Mouse (Mus musculus): Measurements from ENCODE around the gene Hax1. TPM values are rescaled to one million over a fixed set of nuclear protein-coding genes. Genes with fewer than 3 reads are reported as not detected.

The Hax1 gene
- total RNA-seq (2021), result 10 to 100 TPM; 57.0 to 57.6 TPM
- long read RNA-seq, experiment 1, transcript Hax1-201 (7 exons, 1,139 nt), result major isoform, 22 of 29 reads
- long read RNA-seq, experiment 1, partial matches to known transcripts, result 1 of 29 reads
- long read RNA-seq, experiment 1, other reads (novel, unspliced or antisense), result 3 of 29 reads
- long read RNA-seq, experiment 2, transcript Hax1-201 (7 exons, 1,139 nt), result major isoform, 22 of 28 reads
- long read RNA-seq, experiment 2, partial matches to known transcripts, result 1 of 28 reads
- long read RNA-seq, experiment 2, other reads (novel, unspliced or antisense), result 3 of 28 reads

GRCm38 (mm10) chr3:89998612-89999054 is at the start of gene Hax1:
Gene Hax1, minus strand, starts transcription at chr3:89998780.
- peak; percentile 73 to 94 for DNase-seq (ENCODE audit: low spot score in 2 of 2)

GRCm38 (mm10) chr3:90036263-90036662 is 37.7 kb upstream of the Hax1 start:
- DNase-seq (ENCODE audit: low spot score in 2 of 2), result no peak

DNA sequence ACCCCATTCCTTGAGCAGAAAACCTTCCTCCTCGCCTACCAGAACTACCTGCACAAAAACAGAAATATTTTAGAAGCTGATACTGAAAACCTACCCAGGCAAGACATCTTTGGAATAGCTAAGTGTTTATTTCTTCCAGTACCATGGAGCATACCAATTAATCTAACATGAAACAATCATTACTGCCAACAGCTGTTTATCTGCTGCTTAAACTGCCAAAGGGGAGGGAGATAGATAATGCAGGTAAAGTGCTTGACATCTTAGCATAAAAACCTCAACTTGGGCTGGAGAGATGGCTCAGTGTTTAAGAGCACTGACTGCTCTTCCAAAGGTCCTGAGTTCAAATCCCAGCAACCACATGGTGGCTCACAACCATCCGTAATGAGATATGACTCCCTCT is 36.1 kb upstream of the Hax1 start:
- no peak for DNase-seq (ENCODE audit: low spot score in 2 of 2)

DNA sequence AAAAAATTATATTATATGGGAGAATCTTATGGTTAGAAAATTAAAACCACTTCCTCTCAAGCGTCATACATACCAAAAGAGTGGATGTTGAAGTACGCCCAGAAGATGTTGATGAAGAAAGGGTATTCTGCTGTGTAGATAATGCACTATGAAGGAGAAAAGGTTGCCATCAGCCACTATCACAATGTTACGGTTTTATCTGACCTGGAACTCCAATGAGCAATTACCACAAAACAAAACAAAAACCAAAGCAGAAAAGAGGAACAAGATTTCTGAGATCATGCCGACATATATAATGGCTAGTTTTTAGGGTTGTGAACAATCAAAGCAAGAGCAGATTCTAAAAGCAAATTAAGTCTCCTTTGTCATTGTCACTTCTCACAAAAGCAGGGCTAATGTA is 18.0 kb upstream of the Hax1 start:
- DNase-seq (ENCODE audit: low spot score in 2 of 2), result no peak

DNA sequence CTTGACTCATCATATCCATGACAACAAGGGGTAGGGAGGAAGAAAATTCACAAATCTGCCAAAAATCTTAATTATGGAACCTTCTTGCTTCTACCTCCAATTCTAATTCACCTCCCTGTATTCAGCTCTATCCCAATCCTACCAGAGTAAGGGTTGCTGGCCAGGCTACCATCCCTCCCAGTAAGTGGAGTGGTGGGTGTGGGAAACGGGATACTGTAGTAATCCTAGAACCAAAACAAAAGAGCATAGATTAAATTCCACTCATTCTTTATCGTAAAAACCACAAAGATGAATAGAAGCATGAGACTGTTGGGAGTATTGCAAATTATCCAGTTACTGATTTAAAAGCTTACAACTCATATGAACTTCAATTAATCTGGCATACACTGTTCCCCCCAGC is 11.7 kb upstream of the Hax1 start:
- DNase-seq (ENCODE audit: low spot score in 2 of 2), result no peak

DNA sequence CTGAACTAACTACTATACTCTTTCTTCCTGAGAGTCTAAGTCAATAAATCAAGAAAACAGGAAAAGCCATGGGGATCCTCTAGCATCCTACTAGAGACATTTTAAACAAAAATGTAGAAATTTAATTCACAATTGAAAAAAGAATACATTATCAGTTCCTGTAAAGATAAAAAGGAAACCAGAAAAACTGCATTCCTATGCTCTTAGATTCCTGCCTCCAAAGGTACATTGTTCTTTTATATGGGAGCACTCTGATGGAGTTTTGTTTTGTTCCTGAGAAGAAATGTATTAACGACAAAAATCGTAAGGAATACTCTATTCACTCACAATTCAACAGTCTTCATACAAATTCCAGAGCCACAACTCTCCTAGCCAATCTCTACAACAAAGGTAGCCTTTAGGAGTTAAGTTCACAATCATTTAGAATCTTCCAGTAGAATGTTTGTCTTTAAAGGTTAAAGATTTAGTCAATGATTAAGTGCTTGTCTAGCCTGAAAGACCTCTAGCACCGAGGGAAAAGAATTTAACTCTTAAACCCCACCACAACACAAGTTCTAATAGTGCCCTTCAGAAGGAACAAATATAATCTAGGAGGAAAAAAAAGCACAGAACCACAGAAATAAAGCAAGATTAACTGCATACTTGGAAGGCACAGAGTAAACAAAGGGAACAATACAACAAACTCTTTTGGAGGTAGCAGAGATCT is 5.7 kb upstream of the Hax1 start:
- DNase-seq (ENCODE audit: low spot score in 2 of 2), result no peak

GRCm38 (mm10) chr3:89999830-90000229 is 1.2 kb upstream of the Hax1 start:
- no peak for DNase-seq (ENCODE audit: low spot score in 2 of 2)

DNA sequence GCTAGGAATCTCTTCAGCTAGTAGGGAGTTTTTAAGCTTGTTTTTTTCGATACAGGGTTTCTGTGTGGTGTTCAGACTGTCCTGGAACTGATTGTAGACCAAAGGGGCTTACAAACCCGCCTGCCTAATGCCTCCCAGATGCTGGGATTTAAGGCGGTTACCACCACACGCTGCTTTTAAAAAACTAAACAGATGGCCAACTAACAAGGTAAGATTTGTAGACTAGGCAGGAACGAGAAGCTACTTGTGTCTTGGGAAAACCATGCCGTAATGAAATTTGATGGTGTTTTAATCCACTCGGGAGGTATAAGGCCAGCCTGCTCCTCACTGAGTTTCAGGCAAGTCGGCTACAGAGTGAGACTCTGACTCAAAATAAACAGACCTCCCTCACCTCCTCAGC is 510 bp upstream of the Hax1 start:
- no peak for DNase-seq (ENCODE audit: low spot score in 2 of 2)

DNA sequence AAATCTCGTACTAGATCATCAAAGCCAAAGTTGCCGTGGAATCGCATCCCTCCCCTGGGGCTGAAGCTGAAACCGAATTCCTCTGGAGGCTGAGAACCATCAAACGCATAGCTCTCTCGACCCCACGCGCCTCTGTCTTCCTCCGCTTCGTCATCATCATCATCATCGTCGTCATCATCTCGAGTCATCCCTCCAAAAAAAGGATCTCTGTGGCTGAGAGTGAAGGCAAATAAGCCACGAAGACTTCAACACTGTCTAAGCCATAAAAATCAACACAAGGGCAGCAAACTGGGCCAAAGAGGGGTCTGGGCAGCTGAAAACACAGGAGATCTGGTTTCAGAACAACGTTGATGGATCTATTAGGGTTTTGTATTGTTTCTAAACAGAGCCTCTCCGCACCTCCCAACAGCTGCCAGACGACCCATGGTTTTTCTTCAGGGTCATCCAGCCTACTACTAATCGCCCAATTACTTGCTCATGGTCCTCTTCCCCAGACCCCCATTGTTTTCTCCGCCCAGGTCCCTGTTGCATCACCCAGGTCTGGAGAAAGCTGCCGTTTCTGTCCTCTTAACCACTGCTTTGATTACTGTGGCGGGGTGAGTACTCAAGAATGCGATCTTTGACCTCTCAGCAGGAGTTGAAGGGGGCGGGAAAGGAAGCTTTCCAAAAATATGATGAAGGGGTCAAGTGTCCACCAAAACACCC is 637 bp downstream of the Hax1 start:
- peak in 1 of 2 experiments; percentile 10 for DNase-seq (ENCODE audit: low spot score in 2 of 2)

GRCm38 (mm10) chr3:89994807-89995515 is 3.6 kb downstream of the Hax1 start:
- DNase-seq (ENCODE audit: low spot score in 2 of 2), result no peak

- DNase-seq (ENCODE audit: low spot score in 2 of 2), result no peak
Measured at GRCm38 (mm10) chr3:89987822-89988221, 10.8 kb downstream of the Hax1 start.

GRCm38 (mm10) chr3:89987211-89987610 is 11.4 kb downstream of the Hax1 start:
- no peak for DNase-seq (ENCODE audit: low spot score in 2 of 2)

DNA sequence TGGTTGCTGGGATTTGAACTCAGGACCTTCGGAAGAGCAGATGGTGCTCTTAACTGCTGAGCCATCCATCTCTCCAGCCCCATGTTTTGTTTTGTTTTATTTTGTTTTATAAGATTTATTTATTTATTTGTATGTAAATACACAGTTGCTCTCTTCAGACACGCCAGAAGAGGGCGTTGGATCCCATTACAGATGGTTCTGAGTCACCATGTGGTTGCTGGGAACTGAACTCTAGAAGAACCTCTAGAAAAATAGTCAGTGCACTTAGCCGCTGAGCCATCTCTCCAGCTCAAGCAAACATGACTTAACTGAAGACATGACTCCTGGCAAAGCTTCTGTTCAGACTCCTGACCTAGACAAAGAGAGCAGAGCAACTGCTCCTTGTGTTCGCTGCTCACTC is 16.2 kb downstream of the Hax1 start:
- DNase-seq (ENCODE audit: low spot score in 2 of 2), result no peak

DNA sequence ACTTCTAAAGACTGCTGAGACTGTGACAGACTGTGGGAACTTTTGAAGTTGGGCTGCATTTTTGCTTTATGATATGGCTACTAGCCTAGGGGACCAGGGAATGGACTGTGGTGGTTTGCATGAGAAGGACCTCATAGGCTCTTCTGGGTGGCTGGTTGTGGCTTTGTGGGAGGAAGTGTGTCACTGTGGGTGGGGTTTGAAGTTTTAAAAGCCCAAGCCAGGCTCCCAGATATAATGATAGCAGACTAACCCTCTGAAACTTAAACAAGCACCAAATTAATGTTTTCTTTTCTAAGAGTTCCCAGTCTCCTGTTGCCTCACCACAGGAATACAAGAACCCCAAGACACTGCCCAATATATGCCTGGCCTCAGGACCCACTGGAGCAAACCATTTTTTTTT is 21.7 kb downstream of the Hax1 start:
- DNase-seq (ENCODE audit: low spot score in 2 of 2), result no peak

DNA sequence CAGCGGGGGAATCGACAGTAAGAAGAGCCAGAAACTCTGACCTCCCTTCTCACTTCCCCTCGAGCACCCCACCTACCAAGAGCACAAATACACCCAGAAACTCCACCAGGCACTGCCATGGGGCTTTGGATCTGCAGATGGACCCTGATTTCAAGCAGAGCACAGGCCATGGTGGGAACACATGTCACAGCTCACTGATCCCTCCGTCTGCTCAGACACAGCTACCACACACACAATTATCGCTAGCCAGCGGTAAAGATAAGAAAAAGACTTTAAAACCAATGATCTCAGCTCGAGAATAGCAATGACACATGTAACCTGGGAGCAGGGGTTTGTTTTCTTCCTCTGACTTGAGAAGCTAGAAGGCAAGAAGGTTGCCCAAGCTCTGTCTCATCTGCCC is 30.1 kb downstream of the Hax1 start:
- DNase-seq (ENCODE audit: low spot score in 2 of 2), result no peak

GRCm38 (mm10) chr3:89966946-89967345 is 31.6 kb downstream of the Hax1 start:
- DNase-seq (ENCODE audit: low spot score in 2 of 2), result no peak

GRCm38 (mm10) chr3:89965972-89966371 is 32.6 kb downstream of the Hax1 start:
- DNase-seq (ENCODE audit: low spot score in 2 of 2), result no peak

GRCm38 (mm10) chr3:89965557-89965956 is 33.0 kb downstream of the Hax1 start:
- DNase-seq (ENCODE audit: low spot score in 2 of 2), result no peak

DNA sequence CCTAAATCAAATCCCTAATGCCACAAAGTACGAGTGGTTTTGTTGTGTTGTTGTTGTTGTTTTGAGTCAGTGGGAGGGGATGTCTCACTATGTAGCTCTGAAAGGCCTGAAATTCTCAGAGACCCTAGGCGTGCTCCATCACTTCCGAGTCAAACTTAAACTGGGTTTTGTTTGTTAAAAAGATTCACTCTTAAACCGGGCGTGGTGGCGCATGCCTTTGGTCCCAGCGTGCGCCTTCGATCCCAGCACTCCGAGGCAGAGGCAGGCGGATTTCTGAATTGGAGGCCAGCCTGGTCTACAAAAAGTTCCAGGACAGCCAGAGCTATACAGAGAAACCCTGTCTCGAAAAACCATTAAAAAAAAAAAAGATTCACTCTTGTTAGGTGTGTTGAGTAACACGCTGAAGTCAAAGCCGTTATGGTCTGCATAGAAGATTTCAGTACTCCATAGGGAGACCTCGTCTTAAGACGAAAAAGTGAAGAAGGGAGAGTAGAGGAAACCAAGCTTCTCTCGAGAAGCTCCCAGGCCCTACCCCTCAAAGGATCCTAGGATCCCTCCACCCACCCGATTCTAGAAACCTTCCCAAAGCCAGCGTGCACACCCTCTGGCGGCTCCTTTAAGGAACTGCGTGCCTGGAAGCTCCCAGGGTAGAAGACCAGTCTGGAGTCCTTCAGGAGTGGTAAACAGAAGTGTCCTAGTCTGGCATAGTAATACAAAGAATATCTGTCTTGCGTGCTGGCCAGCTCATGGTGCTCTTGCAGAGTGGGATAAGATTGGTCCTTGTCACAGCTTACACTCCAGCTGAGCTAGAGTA is 34.4 kb downstream of the Hax1 start:
- peak; percentile 53 to 65 for DNase-seq (ENCODE audit: low spot score in 2 of 2)

DNA sequence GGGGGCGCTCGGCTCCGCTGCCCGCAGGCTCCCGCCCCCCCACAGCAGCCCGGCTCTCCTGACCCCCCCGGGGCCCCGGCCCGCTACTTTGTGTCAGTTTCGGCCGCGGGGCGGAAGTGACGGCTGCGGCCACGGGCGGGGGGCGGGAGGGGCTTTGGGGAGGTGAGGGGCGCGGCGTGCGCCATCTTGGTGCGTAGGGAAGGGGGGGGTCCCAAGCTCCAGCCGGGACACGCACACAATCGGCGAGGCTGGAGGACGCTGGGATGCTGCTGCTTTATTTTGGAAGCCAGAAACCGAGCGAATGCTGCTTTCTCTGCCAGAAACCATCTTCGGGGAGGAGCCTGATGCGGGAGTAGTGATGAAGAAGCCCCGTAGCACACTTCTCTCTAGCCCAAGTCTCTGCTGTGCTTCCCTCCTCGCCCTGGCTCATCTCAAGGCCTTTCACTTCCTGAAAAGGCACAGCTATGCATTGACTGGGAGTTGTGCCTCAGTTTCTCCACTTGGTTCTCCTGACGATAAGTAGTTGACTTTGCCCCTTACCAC is 35.3 kb downstream of the Hax1 start, which contains the start of gene Atp8b2:
Gene Atp8b2 (minus strand): TSS at position 288 of the 543 bp plus-strand sequence.
- DNase-seq (ENCODE audit: low spot score in 2 of 2), result peak; percentile 50 to 74
